Mouse (Mus musculus): ENCODE measurements around the gene Faah. TPM values are rescaled to one million over a fixed set of nuclear protein-coding genes. Genes with fewer than 3 reads are reported as not detected.
A peak's percentile ranks its signal among the peaks of the same experiment; 100 is the strongest.

Gene Faah
- polyA plus RNA-seq, 1 experiment from 2014 or later, result 10.7 TPM

DNA sequence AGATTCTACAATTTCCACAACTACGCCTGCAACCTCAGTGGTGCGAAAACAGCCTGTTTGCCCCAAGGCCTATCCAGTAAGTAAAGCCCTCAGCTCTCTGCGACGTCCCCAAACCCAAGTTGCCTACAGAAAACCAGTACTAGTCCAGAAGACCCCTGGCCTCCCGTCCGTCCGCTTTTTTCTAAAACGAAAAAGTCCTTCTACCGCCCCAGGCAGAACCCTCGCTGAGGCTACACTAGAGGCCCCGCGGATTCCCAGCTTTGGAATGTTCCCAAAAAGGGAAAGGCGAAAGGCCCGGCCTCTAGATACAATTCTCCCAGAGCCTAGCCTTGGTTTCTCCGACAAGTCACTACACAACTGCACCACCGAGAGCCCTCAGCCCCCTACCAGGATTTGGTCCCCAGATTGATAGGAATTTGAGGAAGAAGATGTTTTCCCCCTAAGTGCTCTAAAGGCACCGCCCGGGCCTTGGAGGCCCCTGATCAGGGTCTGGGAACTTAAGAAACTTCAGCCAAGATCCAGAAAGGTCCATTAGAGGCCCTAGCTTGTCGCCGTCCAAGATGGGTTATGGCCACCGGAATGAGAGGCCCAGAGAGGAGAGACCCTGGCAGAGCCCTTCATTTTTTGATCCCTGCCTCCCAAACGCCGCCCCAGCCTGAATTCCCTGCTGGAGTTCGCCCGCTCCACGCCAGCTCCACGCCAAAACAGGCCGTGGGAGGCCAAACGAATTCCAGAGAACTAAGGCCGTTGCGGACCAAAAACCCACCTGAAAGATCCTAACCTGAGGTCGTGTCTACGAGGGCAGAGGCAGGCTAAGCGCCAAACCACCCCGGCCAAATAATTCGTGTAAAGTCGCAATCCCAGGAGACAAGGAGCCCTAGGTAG lies 79.2 kb downstream of the Faah start:
- H3K27me3 ChIP-seq, result peaks cover 100% of the 10 kb centered on the region
- ATAC-seq (ENCODE audit: low read depth), result no peak
- H3K27ac ChIP-seq (replicated peaks), result no peak overlapping the region
- under 1% methylated on average over 37 of the region's 37 CpGs for WGBS
- H3K9me3 ChIP-seq, result no peaks in the 10 kb centered on the region
- H3K36me3 ChIP-seq, result no peaks in the 10 kb centered on the region
- H3K4me1 ChIP-seq (replicated peaks), result peaks cover 26% of the 10 kb centered on the region
- H3K4me2 ChIP-seq, result 0 out of 2 replicates have a peak overlapping the region, but pooled peaks have one; percentile 46
- no peak overlapping the region for H3K9ac ChIP-seq
- peak overlapping the region; percentile 24; the same call in 1 of the 2 replicates for H3K4me3 ChIP-seq

DNA sequence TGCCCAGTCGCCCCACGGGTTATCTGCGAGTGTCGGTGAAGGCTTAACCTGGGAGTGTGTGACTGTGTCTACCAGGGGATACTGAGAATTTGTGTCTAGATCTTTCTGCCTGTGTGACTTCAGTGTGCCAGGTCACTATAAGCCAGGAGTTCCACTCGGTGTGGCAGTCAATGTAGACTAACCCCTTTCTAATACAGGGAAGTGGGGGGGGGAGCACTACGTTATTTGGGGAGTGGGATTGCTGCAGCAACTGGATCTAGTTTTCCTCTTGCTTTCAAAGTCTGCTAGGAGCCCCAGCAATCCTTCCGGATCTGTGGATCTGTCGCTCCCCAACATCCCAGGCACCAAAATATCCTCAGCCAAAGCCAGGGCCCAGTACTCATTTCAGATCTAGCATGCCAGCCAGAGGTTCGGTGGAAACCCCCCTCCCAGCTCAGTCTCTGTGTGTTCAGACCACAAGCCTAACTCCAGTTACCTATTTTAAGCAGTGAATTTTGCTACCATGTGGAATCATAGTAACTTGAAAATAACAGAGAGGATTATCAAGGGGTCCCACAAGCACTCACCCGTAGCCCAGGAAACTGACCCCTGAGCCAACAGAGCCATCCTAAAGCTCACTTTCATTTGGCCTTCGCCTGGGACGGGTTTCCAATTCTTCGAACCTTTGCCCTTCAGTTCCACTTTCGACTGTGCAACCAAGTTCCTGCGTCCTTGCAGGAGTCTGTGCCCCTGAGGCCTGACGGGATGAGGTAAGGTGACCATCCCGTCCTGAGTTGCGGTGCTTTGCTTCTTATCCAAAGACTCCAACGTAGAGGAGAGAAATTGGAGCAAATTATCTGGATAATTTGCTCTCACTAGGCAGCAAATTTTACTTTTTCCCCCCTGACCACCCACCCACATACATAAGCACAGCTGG lies 80.4 kb downstream of the Faah start:
- no peaks in the 10 kb centered on the region for H3K36me3 ChIP-seq
- ATAC-seq (ENCODE audit: low read depth), result no peak
- no peaks in the 10 kb centered on the region for H3K9me3 ChIP-seq
- H3K9ac ChIP-seq, result no peak overlapping the region
- peaks cover 26% of the 10 kb centered on the region for H3K4me1 ChIP-seq (replicated peaks)
- H3K4me2 ChIP-seq, result no peak overlapping the region
- 3% methylated on average over 19 of the region's 19 CpGs for WGBS
- peaks cover 100% of the 10 kb centered on the region for H3K27me3 ChIP-seq
- H3K4me3 ChIP-seq, result no peak overlapping the region
- no peak overlapping the region for H3K27ac ChIP-seq (replicated peaks)

DNA sequence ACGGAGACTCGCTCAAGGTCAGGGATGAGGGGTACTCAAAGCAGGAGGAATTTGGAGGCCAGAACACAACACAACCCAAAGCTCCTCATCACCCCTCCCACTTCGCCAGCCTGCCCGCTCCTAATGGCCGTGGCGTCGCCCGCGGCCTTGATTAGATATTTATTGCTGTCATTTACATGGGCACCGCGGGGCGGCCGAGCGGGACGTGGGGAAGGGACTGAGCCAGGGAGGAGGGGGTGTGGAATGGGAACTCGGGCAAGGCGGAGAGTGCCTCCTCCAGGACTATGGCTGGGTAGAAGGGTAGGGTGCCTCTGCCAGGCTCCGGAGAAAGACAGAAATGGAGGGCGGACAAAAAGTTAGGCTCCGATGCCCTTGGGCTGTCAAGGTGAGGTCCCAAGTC lies 81.1 kb downstream of the Faah start:
- Histone ChIP-seq H3K27ac (replicated peaks) (no peak overlapping the region), H3K4me1 (replicated peaks) (peaks cover 32% of the 10 kb centered on the region), H3K27me3 (peaks cover 100% of the 10 kb centered on the region), H3K9me3 (no peaks in the 10 kb centered on the region), H3K9ac (no peak overlapping the region; the same call in 1 of the 2 replicates), H3K4me3 (no peak overlapping the region), H3K4me2 (no peak overlapping the region), H3K36me3 (no peaks in the 10 kb centered on the region)
- WGBS, result under 1% methylated on average over 20 of the region's 20 CpGs
- peak; percentile 50; the same call in 1 of the 2 replicates for ATAC-seq (ENCODE audit: low read depth)

DNA sequence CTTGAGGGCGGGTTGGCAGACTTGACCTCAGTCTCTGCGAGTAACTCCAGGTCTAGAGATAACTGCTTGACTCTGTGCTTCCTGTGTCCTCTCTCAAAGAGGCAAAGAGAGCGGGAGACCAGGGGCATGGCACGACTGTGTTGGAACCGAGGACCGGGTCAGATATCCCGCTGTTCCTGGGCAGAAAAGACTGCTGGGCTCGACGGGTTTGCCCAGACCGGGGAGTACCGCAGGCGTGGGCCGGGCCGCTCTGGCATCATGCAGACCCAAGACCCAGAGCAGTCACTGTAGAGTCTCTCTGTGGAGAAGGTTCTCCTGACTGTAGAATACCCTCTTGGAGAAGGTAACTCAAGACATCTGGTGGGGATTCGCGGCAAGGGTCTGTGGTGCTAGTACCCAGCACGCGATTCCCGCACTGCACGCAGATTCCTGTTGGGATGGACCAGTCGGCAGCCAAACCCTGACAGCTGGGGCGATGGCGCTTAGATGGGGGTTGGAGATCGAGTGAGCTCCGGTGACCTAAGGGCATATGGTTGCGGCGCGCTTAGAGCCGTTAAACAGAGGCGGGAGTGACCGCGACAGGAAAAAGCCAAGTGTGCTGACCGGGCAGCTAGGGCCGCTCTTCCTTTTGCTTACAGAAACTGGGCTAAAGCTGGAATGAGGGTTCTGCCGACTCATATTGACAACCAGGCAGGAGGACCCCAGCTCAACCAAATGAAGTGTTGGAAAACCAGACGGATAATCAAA lies 81.7 kb downstream of the Faah start:
- H3K4me2 ChIP-seq, result no peak overlapping the region
- no peaks in the 10 kb centered on the region for H3K9me3 ChIP-seq
- H3K4me1 ChIP-seq (replicated peaks), result peaks cover 34% of the 10 kb centered on the region
- peaks cover 100% of the 10 kb centered on the region for H3K27me3 ChIP-seq
- H3K4me3 ChIP-seq, result no peak overlapping the region
- no peak overlapping the region for H3K9ac ChIP-seq
- H3K36me3 ChIP-seq, result no peaks in the 10 kb centered on the region
- H3K27ac ChIP-seq (replicated peaks), result no peak overlapping the region
- under 1% methylated on average over 36 of the region's 36 CpGs for WGBS
- ATAC-seq (ENCODE audit: low read depth), result no peak; the same call in 1 of the 2 replicates

DNA sequence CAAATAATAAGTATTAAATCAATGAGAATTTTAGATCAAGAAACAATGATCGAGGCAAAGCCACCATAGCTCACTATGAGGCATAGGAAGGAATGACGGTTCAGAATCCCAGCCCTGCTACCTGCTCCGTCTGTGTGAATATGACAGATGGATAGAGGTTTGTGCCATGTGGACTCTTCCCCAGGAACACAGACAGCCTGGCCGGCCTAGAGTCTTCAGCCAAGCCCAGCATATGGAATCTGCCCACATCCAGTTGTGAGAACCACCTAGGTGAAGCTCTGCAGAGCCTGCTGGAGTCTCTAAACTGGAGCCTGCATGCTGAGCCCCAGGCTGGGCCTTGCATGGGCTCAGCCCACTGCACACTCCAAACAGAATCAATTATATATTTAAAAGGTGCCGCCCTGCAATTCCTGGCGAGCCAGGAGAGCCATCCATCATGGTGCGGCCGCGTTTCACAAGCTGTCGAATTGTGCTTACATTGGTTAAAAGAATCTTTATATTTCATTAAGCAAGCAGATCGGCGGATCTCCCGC lies 86.1 kb downstream of the Faah start:
- H3K27ac ChIP-seq (replicated peaks), result no peak overlapping the region
- ATAC-seq (ENCODE audit: low read depth), result no peak
- 32% methylated on average over 13 of the region's 13 CpGs for WGBS
- peaks cover 18% of the 10 kb centered on the region for H3K4me1 ChIP-seq (replicated peaks)
- H3K4me3 ChIP-seq, result no peak overlapping the region
- no peaks in the 10 kb centered on the region for H3K9me3 ChIP-seq
- H3K9ac ChIP-seq, result no peak overlapping the region
- no peak overlapping the region for H3K4me2 ChIP-seq
- no peaks in the 10 kb centered on the region for H3K36me3 ChIP-seq
- peaks cover 100% of the 10 kb centered on the region for H3K27me3 ChIP-seq

DNA sequence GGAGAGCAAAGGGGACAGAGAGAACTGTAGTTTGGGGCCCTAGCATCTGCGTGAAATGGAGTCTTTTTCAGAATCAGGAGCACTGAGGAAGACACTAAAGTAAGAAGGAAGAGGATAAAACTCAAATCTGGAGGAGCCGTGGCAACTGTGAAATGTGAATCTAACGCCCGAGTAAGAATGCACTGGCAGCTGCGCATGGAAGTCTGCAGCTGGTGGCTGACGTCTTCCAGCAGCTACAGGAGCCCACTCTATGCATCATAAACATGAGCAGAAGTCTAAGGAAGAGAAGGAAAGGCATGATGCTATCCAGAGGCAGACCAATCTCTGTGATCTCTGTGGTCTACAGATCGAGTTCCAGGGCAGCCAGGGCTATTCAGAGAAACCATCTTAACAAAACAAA lies 90.1 kb downstream of the Faah start:
- 58% methylated on average over 7 of the region's 7 CpGs for WGBS
- H3K4me1 ChIP-seq (replicated peaks), result peaks cover 8% of the 10 kb centered on the region; the same call in 1 of the 2 replicates

DNA sequence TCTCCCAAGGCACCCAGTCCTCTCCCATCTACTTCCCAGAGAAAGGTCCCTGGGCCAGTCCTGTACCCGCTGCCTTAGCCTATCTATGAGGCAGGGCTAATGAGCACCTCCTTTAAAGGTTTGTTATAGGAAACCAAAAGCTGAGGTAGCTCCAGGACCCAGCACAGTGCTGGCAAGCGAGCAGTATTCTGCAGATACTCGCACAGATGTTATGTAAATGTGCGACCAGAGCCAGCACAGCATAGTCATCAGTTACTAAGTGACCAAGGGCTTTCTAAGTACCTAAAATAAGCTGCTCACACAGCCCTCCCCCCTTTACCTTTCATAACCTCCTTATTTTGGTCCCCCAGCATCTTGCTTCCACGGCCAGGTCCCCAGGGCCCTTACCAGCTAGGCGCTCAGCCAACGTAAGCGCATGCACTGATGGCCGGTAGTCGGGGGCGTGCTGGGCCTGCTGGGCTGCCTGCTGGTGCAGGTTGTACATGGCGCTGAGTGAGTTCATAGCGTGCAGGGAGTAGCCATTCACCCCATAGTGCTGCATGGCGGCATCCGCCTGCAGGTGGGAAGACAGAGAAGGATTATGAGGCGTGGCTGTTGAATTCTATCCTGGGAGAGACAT lies 94.4 kb downstream of the Faah start:
- ATAC-seq (ENCODE audit: low read depth), result no peak
- H3K27me3 ChIP-seq, result peaks cover 97% of the 10 kb centered on the region
- H3K9me3 ChIP-seq, result no peaks in the 10 kb centered on the region
- H3K4me3 ChIP-seq, result no peak overlapping the region
- H3K9ac ChIP-seq, result no peak overlapping the region
- no peak overlapping the region for H3K27ac ChIP-seq (replicated peaks)
- H3K4me2 ChIP-seq, result no peak overlapping the region
- H3K36me3 ChIP-seq, result no peaks in the 10 kb centered on the region
- WGBS, result 64% methylated on average over 16 of the region's 16 CpGs
- H3K4me1 ChIP-seq (replicated peaks), result no peaks in the 10 kb centered on the region; the same call in 1 of the 2 replicates

More for the DNA sequence above, 90.1 kb downstream of the Faah start:
- Histone ChIP-seq H3K36me3 (no peaks in the 10 kb centered on the region), H3K4me2 (no peak overlapping the region), H3K9me3 (no peaks in the 10 kb centered on the region), H3K4me3 (no peak overlapping the region), H3K27ac (replicated peaks) (no peak overlapping the region), H3K9ac (no peak overlapping the region), H3K27me3 (peaks cover 98% of the 10 kb centered on the region)
- no peak for ATAC-seq (ENCODE audit: low read depth)

DNA sequence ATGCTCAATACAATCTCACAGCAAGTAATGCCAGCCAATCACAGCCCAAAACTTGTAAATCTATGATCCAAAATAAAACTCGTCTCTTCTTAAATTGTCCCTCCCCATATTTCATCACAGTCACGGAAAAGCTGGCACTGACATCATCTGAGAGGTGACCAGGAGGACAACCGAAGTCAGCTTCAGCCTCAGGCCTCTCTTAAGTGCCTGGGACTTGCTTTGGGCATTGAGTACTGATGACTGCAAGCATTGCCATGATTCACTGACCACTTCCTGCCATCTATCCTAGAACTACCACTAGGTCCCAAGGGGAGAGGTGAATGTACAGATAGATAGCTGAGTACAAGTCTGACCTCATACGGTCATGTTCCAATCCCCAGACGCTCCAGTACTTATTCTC lies 95.0 kb downstream of the Faah start:
- Histone ChIP-seq H3K36me3 (no peaks in the 10 kb centered on the region), H3K27me3 (peaks cover 97% of the 10 kb centered on the region), H3K27ac (replicated peaks) (no peak overlapping the region), H3K4me3 (no peak overlapping the region), H3K4me2 (no peak overlapping the region), H3K9me3 (no peaks in the 10 kb centered on the region), H3K9ac (no peak overlapping the region), H3K4me1 (replicated peaks) (no peaks in the 10 kb centered on the region; the same call in 1 of the 2 replicates)
- no peak for ATAC-seq (ENCODE audit: low read depth)
- WGBS, result 90% methylated on average over 5 of the region's 5 CpGs

DNA sequence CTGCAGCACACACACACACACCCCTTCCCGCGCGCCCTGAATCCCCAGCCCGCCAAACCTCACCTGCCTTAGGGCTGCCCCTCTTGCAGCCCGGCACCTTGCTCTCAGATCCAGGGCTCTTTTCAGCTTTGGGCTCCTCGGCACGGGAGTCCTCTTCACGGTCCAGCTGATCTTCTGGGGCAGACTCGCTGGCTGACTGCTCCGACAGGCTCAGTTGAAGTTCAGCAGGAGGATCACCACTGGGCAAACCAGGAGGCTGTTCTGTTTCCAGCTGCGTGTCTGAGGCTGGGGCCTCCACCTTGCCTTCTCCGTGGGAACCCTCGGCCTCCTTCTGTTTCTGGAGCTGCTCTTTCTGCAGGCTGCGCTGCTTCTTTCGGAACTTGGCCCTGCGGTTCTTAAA lies 97.8 kb downstream of the Faah start:
- Histone ChIP-seq H3K27ac (replicated peaks) (no peak overlapping the region), H3K9me3 (no peaks in the 10 kb centered on the region), H3K27me3 (peaks cover 99% of the 10 kb centered on the region), H3K4me2 (no peak overlapping the region), H3K4me1 (replicated peaks) (no peaks in the 10 kb centered on the region; the same call in 1 of the 2 replicates), H3K9ac (no peak overlapping the region), H3K36me3 (no peaks in the 10 kb centered on the region), H3K4me3 (no peak overlapping the region)
- no peak for ATAC-seq (ENCODE audit: low read depth)
- WGBS, result 81% methylated on average over 16 of the region's 16 CpGs

Measured in neural tube, embryonic 13.5 days (tissue).